Mouse (Mus musculus) ES-E14 (cell line): ENCODE measurements around the gene Dnajb2.

ENCODE experiments used
- CHD2 ChIP-seq: IDR thresholded peaks from 2 replicates; pipeline ENCODE4 v1.6.1; 2014; ENCODE audit warnings: mild to moderate bottlenecking, low read depth, low read length, inconsistent platforms
- HCFC1 ChIP-seq: IDR thresholded peaks from 2 replicates; pipeline ENCODE4 v1.6.1; 2012; ENCODE audit warnings: low read length, inconsistent platforms, borderline replicate concordance; ENCODE audit not compliant: insufficient read depth
- MAFK ChIP-seq: IDR thresholded peaks from 2 replicates; pipeline ENCODE4 v1.6.1; 2014; ENCODE audit warnings: mild to moderate bottlenecking, low read depth, low read length, inconsistent platforms; ENCODE audit not compliant: insufficient read depth
- ZC3H11A ChIP-seq: IDR thresholded peaks from 2 replicates; pipeline ENCODE4 v1.6.1; 2012; ENCODE audit warnings: low read depth, mild to moderate bottlenecking, inconsistent platforms, low read length, borderline replicate concordance

DNA sequence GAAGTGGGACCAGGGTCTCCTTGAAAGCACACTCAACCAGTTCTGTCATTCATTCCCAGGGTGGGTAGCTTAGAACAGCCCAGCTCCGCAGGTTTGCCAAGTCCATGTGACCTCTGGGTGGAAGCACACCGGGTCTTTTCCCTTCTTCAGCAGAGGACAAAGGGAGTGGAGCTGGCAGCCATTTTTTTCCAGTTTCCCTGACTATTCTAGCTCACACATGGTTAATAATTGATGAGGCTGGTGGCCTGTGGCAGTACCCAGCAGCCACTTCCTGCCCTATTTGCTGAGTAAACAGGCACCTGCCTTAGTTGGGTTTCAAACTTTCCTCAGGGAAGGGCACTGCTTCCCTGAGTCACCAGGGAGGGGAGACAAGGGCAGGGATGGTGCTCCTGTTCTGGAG lies 21.8 kb upstream of the Dnajb2 start:
- TF ChIP-seq HCFC1 (no peak), ZC3H11A (no peak), MAFK (no peak), CHD2 (no peak)
